Mouse (Mus musculus) kidney, adult 9 months (tissue): ENCODE results near the gene Atg3.

ENCODE experiments used
- DNase-seq: peaks from one replicate; pipeline ENCODE4 v3.0.0; 2022

The Atg3 gene

DNA sequence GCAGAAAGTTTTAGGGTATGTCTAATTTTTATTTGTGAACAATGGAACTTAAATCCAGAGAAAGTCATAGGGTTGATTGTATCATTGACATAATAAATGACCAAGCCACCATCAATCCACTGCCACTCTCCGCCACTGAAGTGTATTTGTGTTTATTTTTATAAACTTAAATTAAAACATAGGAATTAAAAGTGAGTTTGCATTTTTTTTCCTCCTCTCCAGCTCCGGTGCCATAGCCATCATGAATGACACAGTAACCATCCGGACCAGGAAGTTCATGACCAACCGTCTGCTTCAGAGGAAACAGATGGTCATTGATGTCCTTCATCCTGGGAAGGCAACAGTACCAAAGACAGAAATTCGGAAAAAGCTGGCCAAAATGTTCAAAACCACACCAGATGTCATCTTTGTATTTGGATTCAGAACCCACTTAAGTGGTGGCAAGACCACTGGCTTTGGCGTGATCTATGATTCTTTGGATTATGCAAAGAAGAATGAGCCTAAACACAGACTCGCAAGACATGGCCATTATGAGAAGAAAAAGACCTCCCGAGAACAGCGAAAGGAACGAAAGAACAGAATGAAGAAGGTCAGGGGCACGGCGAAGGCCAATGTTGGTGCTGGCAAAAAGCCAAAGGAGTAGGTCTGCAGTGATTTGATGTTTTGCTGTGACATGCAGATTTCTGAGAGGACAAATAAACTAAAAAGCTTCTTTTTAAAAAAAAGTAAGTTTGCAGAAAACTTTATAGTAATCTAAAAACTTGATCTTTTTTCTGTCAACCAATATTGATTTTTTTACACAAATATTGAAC is 46.5 kb downstream of the Atg3 start:
- peak; percentile 11 for DNase-seq

GRCm38 (mm10) chr16:45222016-45222415 is 63.4 kb downstream of the Atg3 start:
- DNase-seq = no peak

DNA sequence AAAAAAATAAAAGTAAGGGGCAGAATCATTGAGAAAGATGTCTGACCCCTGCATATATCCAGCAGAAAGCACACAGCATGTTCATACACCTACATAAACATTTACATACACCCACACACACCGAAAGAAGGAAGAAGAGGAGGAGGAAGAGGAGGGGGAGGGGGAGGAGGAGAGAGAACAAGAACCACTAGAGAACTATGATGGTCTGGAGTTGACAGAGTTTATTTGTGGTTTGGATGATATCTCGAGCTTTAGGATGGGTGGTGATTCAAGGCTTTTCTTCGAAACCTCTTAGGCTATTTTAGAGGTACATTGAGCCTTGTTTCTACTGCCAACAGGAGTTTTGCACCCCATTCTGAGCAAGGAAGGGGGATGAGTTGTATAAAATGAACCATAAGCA is 64.2 kb downstream of the Atg3 start:
- no peak for DNase-seq

GRCm38 (mm10) chr16:45223648-45224388 is 65.2 kb downstream of the Atg3 start, which contains the start of gene Btla:
Btla (plus strand) TSS chr16:45224315.
- DNase-seq = no peak

DNA sequence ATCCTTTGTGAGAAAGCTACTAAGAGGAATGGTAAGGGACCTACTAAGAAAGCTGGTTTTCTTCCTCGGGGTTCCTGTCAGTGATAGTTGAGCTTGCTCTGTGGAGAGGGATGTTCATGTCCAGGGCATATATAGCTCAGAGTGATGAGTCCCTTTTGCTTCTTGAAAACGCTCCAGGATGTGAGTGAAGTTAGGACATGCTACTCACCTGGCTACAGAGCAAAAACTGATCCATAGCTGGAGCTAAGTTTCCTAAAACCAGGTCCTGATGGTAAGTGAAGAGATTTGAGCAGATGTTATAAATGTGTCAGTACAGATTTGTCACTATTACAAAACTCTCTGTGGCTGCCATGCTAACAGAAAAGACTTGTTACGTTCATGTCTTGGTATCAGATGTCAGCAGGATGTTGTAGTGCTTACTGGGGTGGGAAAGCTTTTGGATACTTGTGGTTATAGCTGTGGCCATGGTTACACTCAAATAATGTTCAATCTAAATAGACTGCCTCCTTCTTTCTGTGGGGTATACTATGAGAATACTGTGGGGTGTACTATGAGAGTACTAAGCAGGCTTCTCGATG is 65.9 kb downstream of the Atg3 start:
- no peak for DNase-seq

DNA sequence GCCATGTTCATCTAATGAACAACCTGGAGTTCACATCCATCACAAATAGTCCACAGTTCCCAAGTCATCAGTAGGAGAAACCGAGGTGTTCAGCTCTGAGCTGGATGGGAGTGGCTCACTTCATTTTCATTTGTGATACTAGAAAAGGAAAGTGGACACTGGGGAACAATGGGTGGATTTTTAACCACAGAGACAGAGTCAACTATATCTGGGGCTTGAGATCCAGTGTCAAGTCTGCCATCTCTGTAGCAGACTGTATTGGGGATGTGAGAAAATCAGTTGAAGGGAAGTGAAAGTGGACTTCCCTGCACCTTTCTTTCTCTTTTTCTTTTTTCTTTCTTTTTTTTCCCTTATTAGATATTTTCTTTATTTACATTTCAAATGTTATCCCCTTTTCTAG is 68.4 kb downstream of the Atg3 start:
- DNase-seq = no peak

- DNase-seq = no peak
Observed at GRCm38 (mm10) chr16:45231296-45231695, 72.7 kb downstream of the Atg3 start.

- DNase-seq = no peak
Observed at GRCm38 (mm10) chr16:45233007-45233406, 74.4 kb downstream of the Atg3 start.
